Mouse (Mus musculus) spleen, adult 2 months (tissue): ENCODE data around the gene Gm49355.
"Not testable (repeated sequence)": the region's sequence is repeated elsewhere in the genome, so short reads cannot be mapped to it uniquely, and the experiment has no call there.

Experiments
- CTCF ChIP-seq: fragments of 200-500 bp; IDR thresholded peaks from 2 replicates; pipeline ENCODE4 v1.5.1; 2011; ENCODE audit warnings: mild to moderate bottlenecking, inconsistent platforms; ENCODE audit not compliant: insufficient read depth, insufficient read length, insufficient replicate concordance; ENCODE audit errors: extremely low read depth
- POLR2A ChIP-seq: fragments of 200-500 bp; IDR thresholded peaks from 2 replicates; pipeline ENCODE4 v1.6.1; 2011; ENCODE audit warnings: low read depth, low read length, inconsistent platforms

DNA sequence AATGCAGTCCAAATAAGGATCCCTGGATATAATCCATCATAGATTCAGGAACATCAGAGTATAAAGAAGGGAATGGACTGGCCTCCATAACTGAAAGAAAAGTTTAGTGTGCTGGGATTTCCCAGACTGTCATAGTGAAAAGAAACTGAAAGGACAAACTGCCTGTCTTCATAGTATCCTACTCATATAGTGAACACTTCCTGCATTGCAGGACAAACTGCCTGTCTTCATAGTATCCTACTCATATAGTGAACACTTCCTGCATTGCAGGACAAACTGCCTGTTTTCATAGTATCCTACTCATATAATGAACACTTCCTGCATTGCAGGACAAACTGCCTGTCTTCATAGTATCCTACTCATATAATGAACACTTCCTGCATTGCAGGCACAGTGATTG lies 6.0 kb downstream of the Gm49355 start:
- not testable (repeated sequence) for TF ChIP-seq CTCF, POLR2A
